Mouse (Mus musculus): Measurements from ENCODE around the gene Agbl1. TPM values are rescaled to one million over a fixed set of nuclear protein-coding genes. Genes with fewer than 3 reads are reported as not detected.

Gene Agbl1
- polyA plus RNA-seq, 1 experiment from 2014 or later, result not detected

DNA sequence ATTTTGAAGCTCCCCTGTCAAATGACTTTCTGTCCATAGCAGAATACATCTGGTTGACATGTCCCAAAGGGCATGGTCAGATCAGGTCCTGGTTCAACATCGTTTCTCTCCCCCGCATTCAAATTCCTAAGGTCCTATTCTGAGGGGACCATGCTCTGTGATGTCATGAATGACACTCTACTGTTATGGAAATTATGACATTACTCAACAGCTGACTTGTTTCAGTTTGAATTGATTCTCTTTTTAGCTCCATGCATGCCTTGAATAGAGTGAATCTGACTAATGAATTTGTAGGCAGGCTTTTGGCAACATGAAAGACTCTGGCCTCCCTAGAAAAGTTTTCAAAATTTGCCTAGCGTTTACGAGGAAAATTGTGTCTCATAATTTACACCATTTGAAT, 141.6 kb downstream of the Agbl1 start:
- Histone ChIP-seq H3K9me3 (ENCODE audit: control insufficient read depth) (no peaks in the 10 kb centered on the region), H3K9ac (ENCODE audit: low read depth, low read length) (no peak overlapping the region), H3K4me1 (replicated peaks; ENCODE audit: control insufficient read depth, insufficient read depth, low read length) (no peaks in the 10 kb centered on the region), H3K27ac (ENCODE audit: low read depth, low read length) (no peak overlapping the region), H3K27me3 (replicated peaks; ENCODE audit: control insufficient read depth, insufficient read depth, low read length) (no peaks in the 10 kb centered on the region), H3K4me2 (replicated peaks; ENCODE audit: low read depth) (no peak overlapping the region), H3K4me3 (ENCODE audit: low read depth, low read length) (no peak overlapping the region), H3K36me3 (ENCODE audit: control insufficient read depth, insufficient read depth) (no peaks in the 10 kb centered on the region)
- 74% methylated on average over 4 of the region's 4 CpGs for WGBS
- ATAC-seq, result no peak
- TF ChIP-seq CTCF (IDR thresholded peaks at IDR 0.05; ENCODE audit: low read depth), result no peak

DNA sequence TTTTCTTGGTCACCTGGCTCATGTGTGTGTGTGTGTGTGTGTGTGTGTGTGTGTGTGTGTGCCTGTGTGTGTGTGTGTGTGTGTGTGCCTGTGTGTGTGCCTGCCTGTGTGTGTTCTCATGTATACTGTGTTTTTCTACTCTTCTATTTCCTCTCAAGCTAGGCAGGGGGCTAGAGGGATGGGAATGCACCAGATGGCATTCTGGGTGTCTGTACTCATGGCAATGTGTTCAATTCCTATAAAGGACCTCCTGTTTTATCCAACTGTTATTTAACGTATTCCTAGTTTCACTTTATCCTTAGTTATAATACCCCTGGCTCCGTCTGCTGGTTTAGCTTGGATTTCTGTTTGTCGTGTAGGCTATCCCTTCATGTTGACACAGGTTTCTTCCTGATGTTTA, 149.8 kb downstream of the Agbl1 start:
- H3K4me3 ChIP-seq (ENCODE audit: low read depth, low read length), result no peak overlapping the region
- no peak overlapping the region for H3K27ac ChIP-seq (ENCODE audit: low read depth, low read length)
- 82% methylated on average over 3 of the region's 3 CpGs for WGBS
- no peaks in the 10 kb centered on the region for H3K4me1 ChIP-seq (replicated peaks; ENCODE audit: control insufficient read depth, insufficient read depth, low read length)
- no peaks in the 10 kb centered on the region for H3K27me3 ChIP-seq (replicated peaks; ENCODE audit: control insufficient read depth, insufficient read depth, low read length)
- H3K36me3 ChIP-seq (ENCODE audit: control insufficient read depth, insufficient read depth), result no peaks in the 10 kb centered on the region
- no peak overlapping the region for H3K4me2 ChIP-seq (replicated peaks; ENCODE audit: low read depth)
- no peaks in the 10 kb centered on the region for H3K9me3 ChIP-seq (ENCODE audit: control insufficient read depth)
- H3K9ac ChIP-seq (ENCODE audit: low read depth, low read length), result no peak overlapping the region
- ATAC-seq, result no peak
- TF ChIP-seq CTCF (IDR thresholded peaks at IDR 0.05; ENCODE audit: low read depth), result no peak

DNA sequence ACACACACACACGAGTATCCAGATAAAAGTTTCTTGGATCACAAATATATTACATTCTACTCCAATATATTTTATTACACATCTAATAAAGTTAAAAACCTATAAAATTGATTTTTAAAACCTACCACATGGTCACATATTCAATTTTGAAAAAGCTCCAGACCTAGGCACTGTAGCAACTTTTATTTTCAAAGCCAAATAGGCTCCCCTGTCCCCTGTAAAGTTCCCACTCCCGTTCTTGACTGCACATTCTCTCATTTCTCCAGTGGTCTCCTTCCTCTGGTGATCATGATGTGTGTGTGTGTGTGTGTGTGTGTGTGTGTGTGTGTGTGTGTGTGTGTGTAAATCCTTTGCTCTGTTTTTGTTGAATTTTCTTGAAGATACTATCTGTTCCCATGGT, 152.3 kb downstream of the Agbl1 start:
- TF ChIP-seq CTCF (IDR thresholded peaks at IDR 0.05; ENCODE audit: low read depth), result no peak
- no peak overlapping the region for H3K4me2 ChIP-seq (replicated peaks; ENCODE audit: low read depth)
- H3K4me1 ChIP-seq (replicated peaks; ENCODE audit: control insufficient read depth, insufficient read depth, low read length), result no peaks in the 10 kb centered on the region
- no peaks in the 10 kb centered on the region for H3K9me3 ChIP-seq (ENCODE audit: control insufficient read depth)
- no peak overlapping the region for H3K9ac ChIP-seq (ENCODE audit: low read depth, low read length)
- no peaks in the 10 kb centered on the region for H3K36me3 ChIP-seq (ENCODE audit: control insufficient read depth, insufficient read depth)
- no peak overlapping the region for H3K27ac ChIP-seq (ENCODE audit: low read depth, low read length)
- WGBS, result 86% methylated on average over 2 of the region's 2 CpGs
- ATAC-seq, result no peak
- no peak overlapping the region for H3K4me3 ChIP-seq (ENCODE audit: low read depth, low read length)
- no peaks in the 10 kb centered on the region for H3K27me3 ChIP-seq (replicated peaks; ENCODE audit: control insufficient read depth, insufficient read depth, low read length)

DNA sequence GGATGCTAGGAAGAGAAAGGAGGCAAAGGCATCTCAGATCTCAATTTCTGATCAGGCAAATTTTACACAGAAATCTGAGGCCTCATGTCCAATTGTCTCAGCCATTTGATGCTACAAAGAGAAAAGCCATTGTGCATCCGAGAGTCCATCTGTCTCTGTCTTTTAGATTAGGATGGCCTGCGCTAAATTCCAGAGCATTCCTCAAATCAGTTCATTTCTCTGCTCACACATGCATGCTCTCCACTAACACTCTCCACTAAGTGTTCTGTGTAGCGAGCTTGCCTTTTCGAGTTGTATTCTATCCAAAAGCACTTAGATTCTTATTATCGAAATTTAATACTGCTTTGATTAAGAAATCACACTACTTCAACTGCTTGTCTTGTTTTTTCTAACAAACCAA, 159.6 kb downstream of the Agbl1 start:
- H3K4me2 ChIP-seq (replicated peaks; ENCODE audit: low read depth), result no peak overlapping the region
- H3K4me1 ChIP-seq (replicated peaks; ENCODE audit: control insufficient read depth, insufficient read depth, low read length), result no peaks in the 10 kb centered on the region
- H3K27ac ChIP-seq (ENCODE audit: low read depth, low read length), result no peak overlapping the region
- TF ChIP-seq CTCF (IDR thresholded peaks at IDR 0.05; ENCODE audit: low read depth), result no peak
- 79% methylated on average over 5 of the region's 5 CpGs for WGBS
- no peak overlapping the region for H3K4me3 ChIP-seq (ENCODE audit: low read depth, low read length)
- H3K36me3 ChIP-seq (ENCODE audit: control insufficient read depth, insufficient read depth), result no peaks in the 10 kb centered on the region
- H3K27me3 ChIP-seq (replicated peaks; ENCODE audit: control insufficient read depth, insufficient read depth, low read length), result no peaks in the 10 kb centered on the region
- ATAC-seq, result no peak
- no peaks in the 10 kb centered on the region for H3K9me3 ChIP-seq (ENCODE audit: control insufficient read depth)
- no peak overlapping the region for H3K9ac ChIP-seq (ENCODE audit: low read depth, low read length)

DNA sequence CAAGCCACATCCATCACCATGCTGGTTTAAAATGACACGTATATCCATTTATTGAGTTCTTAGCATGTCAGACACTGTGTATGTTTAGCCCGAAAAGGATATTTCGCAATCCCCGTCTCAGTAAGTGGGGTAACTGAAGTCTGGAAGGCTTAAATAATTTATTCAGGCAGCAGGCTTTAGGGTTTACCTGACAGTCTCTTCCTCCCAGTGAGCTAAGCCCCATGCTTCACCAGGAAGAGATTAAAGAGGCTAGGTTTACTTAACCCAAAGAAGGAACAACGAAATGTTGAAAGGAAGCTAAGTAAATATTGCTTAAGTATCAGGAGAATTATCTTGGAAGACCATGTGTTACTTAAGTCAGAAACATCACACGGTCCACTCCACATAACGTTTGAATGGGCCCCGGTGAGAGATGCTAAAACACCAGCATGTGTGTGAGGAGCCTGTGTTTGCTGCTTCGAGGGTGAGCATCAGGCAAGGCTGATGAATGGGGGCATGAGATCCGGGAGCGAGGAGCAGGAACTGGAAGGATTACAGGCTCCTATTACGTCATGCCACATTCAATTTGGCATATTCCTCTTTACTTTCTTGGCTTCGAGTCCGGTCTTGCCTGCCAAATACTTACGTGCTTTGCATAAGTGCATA, 162.7 kb downstream of the Agbl1 start:
- WGBS, result 8% methylated on average over 15 of the region's 15 CpGs
- H3K36me3 ChIP-seq (ENCODE audit: control insufficient read depth, insufficient read depth), result no peaks in the 10 kb centered on the region
- no peak overlapping the region for H3K27ac ChIP-seq (ENCODE audit: low read depth, low read length)
- H3K4me3 ChIP-seq (ENCODE audit: low read depth, low read length), result no peak overlapping the region
- no peak for TF ChIP-seq CTCF (IDR thresholded peaks at IDR 0.05; ENCODE audit: low read depth)
- H3K4me2 ChIP-seq (replicated peaks; ENCODE audit: low read depth), result peak overlapping the region; percentile 45; the same call in 1 of the 2 replicates
- no peaks in the 10 kb centered on the region for H3K4me1 ChIP-seq (replicated peaks; ENCODE audit: control insufficient read depth, insufficient read depth, low read length)
- ATAC-seq, result no peak
- H3K9me3 ChIP-seq (ENCODE audit: control insufficient read depth), result no peaks in the 10 kb centered on the region
- H3K27me3 ChIP-seq (replicated peaks; ENCODE audit: control insufficient read depth, insufficient read depth, low read length), result no peaks in the 10 kb centered on the region
- no peak overlapping the region for H3K9ac ChIP-seq (ENCODE audit: low read depth, low read length)

DNA sequence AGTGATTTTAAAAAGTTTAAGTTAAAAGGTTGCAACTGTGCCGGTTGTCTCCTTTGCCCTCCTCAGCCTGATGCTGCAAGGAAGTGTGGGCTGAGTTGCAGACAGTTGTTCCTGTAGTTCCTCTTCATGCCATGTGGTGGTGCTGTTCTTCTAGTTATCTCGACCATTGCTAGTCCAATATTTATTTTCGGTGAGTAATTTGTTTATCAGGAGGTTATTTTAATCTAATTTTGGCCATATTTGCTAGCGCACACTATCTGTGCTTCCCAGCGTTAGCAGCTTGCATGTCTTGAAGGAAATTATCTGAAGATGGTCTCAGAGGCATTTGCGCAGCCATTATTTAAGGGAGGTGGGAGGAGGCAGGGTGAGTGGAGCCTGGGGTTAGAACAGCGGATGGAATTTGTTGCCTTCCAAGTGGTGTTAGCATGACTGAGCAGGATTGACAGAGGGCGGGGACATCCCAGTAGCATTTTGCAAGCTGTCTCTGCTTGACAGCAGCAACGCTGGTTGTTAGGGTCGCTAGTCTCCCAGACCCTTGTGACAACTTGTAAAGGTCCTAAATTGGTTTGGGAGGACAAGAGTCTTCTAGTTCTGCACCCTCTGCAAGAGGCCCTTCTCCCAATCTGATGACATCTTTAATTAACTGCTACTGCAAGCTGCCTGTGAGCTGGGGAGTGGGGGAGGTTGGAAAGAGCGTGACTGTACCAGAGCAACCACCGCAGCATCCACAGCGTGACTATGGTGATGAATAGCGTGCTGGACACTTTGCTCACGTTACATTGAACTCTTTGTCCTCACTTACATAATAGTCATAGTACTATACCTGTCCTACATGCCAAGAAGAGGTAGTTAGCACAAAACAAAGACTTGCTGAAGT, 163.5 kb downstream of the Agbl1 start:
- TF ChIP-seq CTCF (IDR thresholded peaks at IDR 0.05; ENCODE audit: low read depth), result peak; percentile 80
- Histone ChIP-seq H3K4me2 (replicated peaks; ENCODE audit: low read depth) (peak overlapping the region; percentile 45), H3K4me3 (ENCODE audit: low read depth, low read length) (0 out of 2 replicates have a peak overlapping the region, but pooled peaks have one; percentile 5), H3K9ac (ENCODE audit: low read depth, low read length) (no peak overlapping the region), H3K9me3 (ENCODE audit: control insufficient read depth) (no peaks in the 10 kb centered on the region), H3K27ac (ENCODE audit: low read depth, low read length) (no peak overlapping the region), H3K4me1 (replicated peaks; ENCODE audit: control insufficient read depth, insufficient read depth, low read length) (no peaks in the 10 kb centered on the region), H3K36me3 (ENCODE audit: control insufficient read depth, insufficient read depth) (no peaks in the 10 kb centered on the region), H3K27me3 (replicated peaks; ENCODE audit: control insufficient read depth, insufficient read depth, low read length) (no peaks in the 10 kb centered on the region)
- no peak for ATAC-seq
- 20% methylated on average over 15 of the region's 15 CpGs for WGBS
